Mouse (Mus musculus) heart, embryonic 16.5 days (tissue): Measurements from ENCODE around the gene Hdhd3. TPM values are rescaled to one million over a fixed set of nuclear protein-coding genes. Genes with fewer than 3 reads are reported as not detected.

Source experiments
- ATAC-seq: fragments of 200-750 bp; cut with Nextera tagmentation; replicated peaks from 2 replicates; pipeline ENCODE4 v1.8.0; 2017; ENCODE audit warnings: moderate number of reproducible peaks; ENCODE audit not compliant: insufficient read depth, low FRiP score; ENCODE audit errors: extremely low read depth
- H3K27ac ChIP-seq: fragments of 300-500 bp; sonication (generic); 2 replicates; pipeline ENCODE4 v1.5.1; 2014; ENCODE audit warnings: mild to moderate bottlenecking, low read length, control low read depth, moderate library complexity
- H3K27me3 ChIP-seq: fragments of 300-500 bp; sonication (generic); 2 replicates; pipeline ENCODE4 v1.6.1; 2014; ENCODE audit warnings: low read length, mixed read lengths; ENCODE audit not compliant: control insufficient read depth, insufficient read depth
- H3K36me3 ChIP-seq: fragments of 300-500 bp; sonication (generic); 2 replicates; pipeline ENCODE4 v1.6.1; 2014; ENCODE audit not compliant: control insufficient read depth, insufficient read depth
- H3K4me1 ChIP-seq: fragments of 300-500 bp; sonication (generic); 2 replicates; pipeline ENCODE4 v1.6.1; 2014; ENCODE audit warnings: low read length, mixed read lengths; ENCODE audit not compliant: control insufficient read depth, insufficient read depth
- H3K4me2 ChIP-seq: fragments of 300-500 bp; sonication (generic); 2 replicates; pipeline ENCODE4 v1.6.1; 2014; ENCODE audit warnings: low read depth, mild to moderate bottlenecking, control low read depth, low read length
- H3K4me3 ChIP-seq: fragments of 300-500 bp; sonication (generic); 2 replicates; pipeline ENCODE4 v1.5.1; 2014; ENCODE audit warnings: mild to moderate bottlenecking, control low read depth, low read length
- H3K9ac ChIP-seq: fragments of 300-500 bp; sonication (generic); 2 replicates; pipeline ENCODE4 v1.6.1; 2014; ENCODE audit warnings: low read length, control low read depth
- H3K9me3 ChIP-seq: fragments of 300-500 bp; sonication (generic); replicated peaks from 2 replicates; pipeline ENCODE4 v1.6.1; 2016; ENCODE audit warnings: low read length; ENCODE audit not compliant: control insufficient read depth
- WGBS: fragments of 180-500 bp; shearing (Covaris S2); extraction: QIAGEN DNeasy Blood & Tissue Kit; methylation state at CpG from one replicate; pipeline ENCODE4 v1.1.7; 2014; 5-methylcytosine and 5-hydroxymethylcytosine counted together
- polyA plus RNA-seq: library from polyadenylated mRNA; unstranded; fragments of >200 nt; fragmentation: Nextera tagmentation; extraction: Ambion mirVana; gene quantifications from 2 replicates; pipeline ENCODE4 v1.2.1, GENCODE M21; 2015

The Hdhd3 gene
- polyA plus RNA-seq, 1 experiment from 2014 or later, result 9.6 TPM

DNA sequence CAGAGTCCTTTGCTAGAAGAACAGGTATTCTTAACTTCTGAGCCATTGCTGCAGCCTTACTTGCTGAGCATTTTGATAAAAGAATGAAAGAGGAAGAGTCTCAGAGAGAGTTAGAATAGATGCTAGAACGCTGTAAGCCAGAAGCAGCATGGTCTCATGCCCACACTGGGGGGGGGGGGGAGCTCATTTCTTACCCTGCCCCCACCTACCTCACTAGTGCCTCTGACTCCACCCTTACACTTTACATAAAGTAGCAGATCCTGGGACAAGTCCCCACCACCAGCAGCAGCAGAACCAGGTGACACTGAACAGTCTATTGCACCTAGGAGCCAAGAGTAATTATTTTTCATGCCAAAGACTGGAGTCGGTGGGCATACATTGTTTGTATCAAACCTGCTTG lies 28.1 kb downstream of the Hdhd3 start:
- Histone ChIP-seq H3K4me1 (peaks cover 12% of the 10 kb centered on the region), H3K27ac (no peak overlapping the region), H3K27me3 (no peaks in the 10 kb centered on the region), H3K9ac (no peak overlapping the region), H3K4me3 (no peak overlapping the region), H3K4me2 (no peak overlapping the region), H3K9me3 (no peaks in the 10 kb centered on the region), H3K36me3 (no peaks in the 10 kb centered on the region)
- 81% methylated on average over 2 of the region's 2 CpGs for WGBS
- no peak for ATAC-seq

DNA sequence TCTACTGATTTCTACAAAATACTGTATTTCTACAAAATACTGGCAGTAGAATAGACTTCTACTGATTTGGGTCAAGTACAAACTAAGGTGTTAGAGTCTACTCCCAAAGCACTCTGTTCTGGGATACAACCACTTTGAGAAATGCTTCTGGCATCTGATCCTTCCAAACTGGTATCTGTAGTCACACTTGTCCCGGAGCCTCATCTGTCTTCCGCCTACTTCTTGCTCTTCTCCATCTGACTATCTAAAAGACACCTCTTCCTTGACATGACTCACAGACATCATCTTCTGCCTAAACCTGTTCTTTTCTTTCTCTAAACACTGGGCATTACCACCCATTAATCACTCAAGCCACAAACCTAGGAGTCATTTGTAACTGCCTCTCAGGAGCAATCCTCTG lies 31.2 kb downstream of the Hdhd3 start:
- no peak for ATAC-seq
- no peak overlapping the region for H3K4me3 ChIP-seq
- H3K27me3 ChIP-seq, result no peaks in the 10 kb centered on the region
- no peak overlapping the region for H3K27ac ChIP-seq
- no peak overlapping the region for H3K9ac ChIP-seq
- H3K9me3 ChIP-seq, result no peaks in the 10 kb centered on the region
- WGBS, result 87% methylated on average over 2 of the region's 2 CpGs
- no peaks in the 10 kb centered on the region for H3K36me3 ChIP-seq
- peaks cover 3% of the 10 kb centered on the region; the same call in 1 of the 2 replicates for H3K4me1 ChIP-seq
- no peak overlapping the region for H3K4me2 ChIP-seq

DNA sequence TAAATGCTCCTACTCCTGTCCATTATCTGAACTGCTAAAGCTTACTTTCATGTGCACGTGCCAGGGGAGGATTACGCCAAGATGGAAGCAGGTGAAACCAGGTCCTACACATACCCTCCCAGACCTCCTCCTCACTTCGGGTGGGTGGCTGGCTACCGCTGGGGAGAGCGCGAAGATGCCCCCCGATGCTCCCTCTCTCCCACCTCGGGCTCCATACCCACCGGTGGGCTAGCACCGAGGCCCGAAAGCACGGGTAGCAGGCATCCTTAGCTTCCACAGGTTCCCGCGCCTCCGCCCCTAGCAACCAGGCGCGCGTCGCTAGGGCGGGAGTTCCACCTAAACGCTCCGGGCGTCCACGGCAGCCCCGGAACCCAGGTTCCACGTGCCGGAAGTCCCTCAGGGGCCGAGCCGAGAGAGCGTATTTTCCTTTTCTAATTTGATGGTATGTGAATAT lies 32.6 kb downstream of the Hdhd3 start, which contains the start of gene Wdr31:
Gene Wdr31 (minus strand): TSS at position 299 of the 454 bp plus-strand sequence.
- H3K4me1 ChIP-seq, result peaks cover 3% of the 10 kb centered on the region; the same call in 1 of the 2 replicates
- peak within 1 kb of the TSS; percentile 68 for H3K4me3 ChIP-seq
- H3K27ac ChIP-seq, result no peak within 1 kb of the TSS
- ATAC-seq, result peak; percentile 83
- H3K9me3 ChIP-seq, result no peaks in the 10 kb centered on the region
- 2% methylated on average over 30 of the region's 30 CpGs for WGBS
- H3K9ac ChIP-seq, result peak within 1 kb of the TSS; percentile 73
- peak within 1 kb of the TSS; percentile 71 for H3K4me2 ChIP-seq
- no peaks in the 10 kb centered on the region for H3K27me3 ChIP-seq
- H3K36me3 ChIP-seq, result no peaks in the 10 kb centered on the region

DNA sequence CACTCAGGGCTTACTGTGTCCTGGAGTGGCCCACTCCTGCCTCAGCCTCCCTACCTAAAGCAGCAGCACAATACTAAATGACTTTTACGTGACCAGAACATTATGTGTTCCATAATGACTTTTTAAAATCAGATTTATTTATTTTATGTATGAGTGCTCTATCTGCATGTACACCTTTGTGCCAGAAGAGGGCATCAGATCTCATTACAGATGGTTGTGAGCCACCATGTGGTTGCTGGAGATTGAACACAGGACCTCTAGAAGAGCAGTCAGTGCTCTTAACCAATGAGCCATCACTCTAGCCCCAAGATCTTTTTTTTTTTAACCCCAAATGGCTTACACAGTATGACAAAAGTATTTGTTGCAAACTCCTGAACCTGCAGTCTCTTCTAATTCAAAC lies 35.1 kb downstream of the Hdhd3 start:
- peaks cover 3% of the 10 kb centered on the region; the same call in 1 of the 2 replicates for H3K4me1 ChIP-seq
- 95% methylated on average over 1 of the region's 1 CpGs for WGBS

DNA sequence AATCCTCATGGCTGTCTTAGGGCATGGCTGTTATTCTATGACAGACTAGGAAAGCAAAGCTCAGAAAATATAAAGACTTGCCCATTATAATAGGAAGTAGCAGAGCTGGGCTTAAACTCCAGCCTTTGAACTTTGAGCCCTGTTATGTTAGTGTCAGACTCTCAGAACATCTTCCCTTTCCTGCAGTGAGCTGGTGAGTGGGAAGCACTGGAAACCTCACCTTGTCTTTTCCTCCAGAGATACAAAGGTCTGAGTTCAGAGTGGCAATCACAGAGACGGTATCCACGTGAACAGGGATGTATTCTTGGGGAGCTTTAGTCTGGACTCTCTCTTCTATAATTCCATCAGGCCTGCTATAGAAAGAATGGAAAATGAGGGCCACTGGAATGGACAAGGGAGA lies 40.1 kb downstream of the Hdhd3 start:
- WGBS, result 72% methylated on average over 2 of the region's 2 CpGs
- H3K9me3 ChIP-seq, result no peaks in the 10 kb centered on the region
- H3K4me3 ChIP-seq, result no peak overlapping the region
- ATAC-seq, result no peak
- H3K4me1 ChIP-seq, result peaks cover 3% of the 10 kb centered on the region; the same call in 1 of the 2 replicates
- no peak overlapping the region for H3K4me2 ChIP-seq
- no peaks in the 10 kb centered on the region for H3K36me3 ChIP-seq
- H3K27me3 ChIP-seq, result no peaks in the 10 kb centered on the region
- H3K9ac ChIP-seq, result no peak overlapping the region
- no peak overlapping the region for H3K27ac ChIP-seq

More for the DNA sequence above, 35.1 kb downstream of the Hdhd3 start:
- no peak overlapping the region for H3K4me3 ChIP-seq
- ATAC-seq, result no peak
- no peaks in the 10 kb centered on the region for H3K36me3 ChIP-seq
- H3K27me3 ChIP-seq, result no peaks in the 10 kb centered on the region
- no peak overlapping the region for H3K9ac ChIP-seq
- no peak overlapping the region for H3K4me2 ChIP-seq
- H3K9me3 ChIP-seq, result no peaks in the 10 kb centered on the region
- H3K27ac ChIP-seq, result no peak overlapping the region

DNA sequence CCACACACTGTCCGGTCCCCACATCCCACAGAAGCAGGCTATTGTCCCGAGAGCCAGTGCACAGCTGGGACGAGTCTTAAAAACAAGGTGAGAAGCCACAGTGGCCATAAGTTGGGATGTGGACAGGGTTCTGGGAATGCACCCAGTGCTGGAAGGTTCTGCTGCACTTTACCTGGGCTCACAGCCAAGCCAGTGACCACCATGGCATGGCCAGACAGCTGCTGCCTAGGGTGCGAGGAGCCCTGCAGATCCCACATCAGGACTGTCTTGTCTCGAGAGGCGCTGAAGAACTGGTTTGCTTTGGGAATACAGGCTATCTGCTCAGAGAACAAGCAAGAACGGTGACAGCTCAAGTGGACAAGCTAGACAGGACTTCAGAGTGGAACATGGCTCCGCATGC lies 42.9 kb downstream of the Hdhd3 start:
- no peaks in the 10 kb centered on the region for H3K9me3 ChIP-seq
- peaks cover 5% of the 10 kb centered on the region; the same call in 1 of the 2 replicates for H3K4me1 ChIP-seq
- no peak overlapping the region for H3K4me3 ChIP-seq
- no peak overlapping the region for H3K9ac ChIP-seq
- H3K4me2 ChIP-seq, result no peak overlapping the region
- no peak for ATAC-seq
- no peaks in the 10 kb centered on the region for H3K27me3 ChIP-seq
- 83% methylated on average over 8 of the region's 8 CpGs for WGBS
- no peaks in the 10 kb centered on the region for H3K36me3 ChIP-seq
- H3K27ac ChIP-seq, result no peak overlapping the region

DNA sequence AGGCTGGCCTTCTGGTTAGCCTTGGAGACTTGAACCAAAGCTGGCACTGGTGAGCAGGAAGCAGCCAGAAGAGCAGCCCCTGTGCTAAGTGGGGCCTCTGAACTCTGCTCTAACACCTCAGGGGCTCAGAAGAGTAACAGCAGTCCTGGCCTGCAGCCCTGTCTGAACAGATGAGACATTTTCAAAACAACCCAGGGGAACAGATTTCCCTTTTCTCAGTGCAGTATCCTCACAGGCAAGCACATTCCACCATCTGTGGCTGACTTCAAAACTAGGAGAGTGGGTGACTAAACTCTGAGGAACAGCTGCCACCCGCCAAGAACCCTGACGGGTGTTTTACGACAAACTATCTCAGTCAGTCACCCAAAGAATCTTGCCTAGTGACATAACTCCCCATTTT lies 44.2 kb downstream of the Hdhd3 start:
- 74% methylated on average over 3 of the region's 3 CpGs for WGBS
- Histone ChIP-seq H3K4me2 (no peak overlapping the region), H3K9me3 (no peaks in the 10 kb centered on the region), H3K36me3 (no peaks in the 10 kb centered on the region), H3K27ac (no peak overlapping the region), H3K4me1 (peaks cover 5% of the 10 kb centered on the region; the same call in 1 of the 2 replicates), H3K9ac (no peak overlapping the region), H3K27me3 (no peaks in the 10 kb centered on the region), H3K4me3 (no peak overlapping the region)
- no peak for ATAC-seq

DNA sequence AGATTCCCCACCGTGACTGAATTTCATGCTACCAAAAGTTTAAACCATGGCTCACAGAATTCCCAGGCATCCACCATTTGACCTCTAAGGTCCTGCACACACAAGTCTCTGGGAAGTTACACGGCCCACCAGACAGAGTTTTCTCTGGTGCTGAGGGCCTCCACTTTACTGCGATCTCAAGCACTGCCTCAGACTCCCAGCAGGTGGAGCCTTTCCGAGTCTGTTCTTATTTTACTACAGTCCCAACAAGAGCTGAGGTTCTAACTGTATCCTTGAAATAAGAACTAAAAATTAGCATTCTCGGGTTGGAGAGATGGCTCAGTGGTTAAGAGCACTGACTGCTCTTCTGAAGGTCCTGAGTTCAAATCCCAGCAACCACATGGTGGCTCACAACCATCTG lies 48.3 kb downstream of the Hdhd3 start:
- H3K27ac ChIP-seq, result no peak overlapping the region
- 41% methylated on average over 5 of the region's 5 CpGs for WGBS
- H3K9ac ChIP-seq, result no peak overlapping the region
- no peak overlapping the region for H3K4me2 ChIP-seq
- no peak for ATAC-seq
- no peak overlapping the region for H3K4me3 ChIP-seq
- H3K9me3 ChIP-seq, result no peaks in the 10 kb centered on the region
- H3K36me3 ChIP-seq, result no peaks in the 10 kb centered on the region
- H3K27me3 ChIP-seq, result no peaks in the 10 kb centered on the region
- peaks cover 5% of the 10 kb centered on the region; the same call in 1 of the 2 replicates for H3K4me1 ChIP-seq
